Mouse (Mus musculus): ENCODE results near the gene Trim14. TPM values are rescaled to one million over a fixed set of nuclear protein-coding genes. Genes with fewer than 3 reads are reported as not detected.
"Not testable (repeated sequence)": the region's sequence is repeated elsewhere in the genome, so short reads cannot be mapped to it uniquely, and the experiment has no call there.

Gene Trim14
- polyA plus RNA-seq, 1 experiment: 0.14 TPM

DNA sequence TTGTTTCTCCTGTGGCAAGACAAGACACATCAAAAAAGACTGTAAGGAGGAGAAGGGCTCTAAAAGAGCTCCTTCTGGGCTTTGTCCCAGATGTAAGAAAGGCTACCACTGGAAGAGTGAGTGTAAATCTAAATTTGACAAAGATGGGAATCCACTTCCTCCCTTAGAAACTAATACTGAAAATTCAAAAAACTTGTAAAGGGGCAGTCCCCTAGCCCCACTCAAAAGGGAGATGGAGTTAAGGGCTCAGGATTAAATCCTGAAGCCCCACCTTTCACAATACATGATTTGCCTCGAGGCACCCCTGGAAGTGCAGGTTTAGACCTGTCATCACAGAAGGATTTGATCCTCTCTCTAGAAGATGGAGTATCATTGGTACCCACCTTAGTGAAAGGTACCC, 42.3 kb upstream of the Trim14 start:
- Histone ChIP-seq H3ac (ENCODE audit: control insufficient read depth, insufficient read length) (no peak overlapping the region), H3K4me2 (ENCODE audit: low read depth) (no peak overlapping the region), H3K36me3 (ENCODE audit: control insufficient read depth, insufficient read depth) (no peaks in the 10 kb centered on the region), H3K27me3 (ENCODE audit: control insufficient read depth, insufficient read depth, insufficient read length) (no peaks in the 10 kb centered on the region), H3K4me3 (no peak overlapping the region), H3K79me2 (ENCODE audit: control insufficient read depth, insufficient read depth) (no peaks in the 10 kb centered on the region)
- TF ChIP-seq USF1 (IDR thresholded peaks at IDR 0.05; ENCODE audit: low read depth): no peak
- TF ChIP-seq SRF (IDR thresholded peaks at IDR 0.05; ENCODE audit: control insufficient read depth, insufficient read length, low read depth): no peak
- no peak for TF ChIP-seq CEBPB (IDR thresholded peaks at IDR 0.05; ENCODE audit: insufficient read depth, poor library complexity, severe bottlenecking)
- TF ChIP-seq MYOD1 (IDR thresholded peaks at IDR 0.05; ENCODE audit: control insufficient read depth in 1 of 3, insufficient read length in 2 of 3, low read depth in 2 of 3): no peak
- TF ChIP-seq MAX (IDR thresholded peaks at IDR 0.05; ENCODE audit: low read depth): no peak
- TF ChIP-seq POLR2AphosphoS2 (IDR thresholded peaks at IDR 0.05; ENCODE audit: insufficient read length, low read depth): no peak
- no peak for TF ChIP-seq POLR2A (IDR thresholded peaks at IDR 0.05; ENCODE audit: insufficient read length, low read depth)
- no peak for TF ChIP-seq TCF3 (IDR thresholded peaks at IDR 0.05; ENCODE audit: insufficient read length, low read depth)
- no peak for TF ChIP-seq MYOG (IDR thresholded peaks at IDR 0.05; ENCODE audit: control insufficient read depth in 1 of 3, insufficient read depth in 1 of 3, insufficient read length in 2 of 3, low read depth in 2 of 3)
- no peak for TF ChIP-seq E2F4 (IDR thresholded peaks at IDR 0.05; ENCODE audit: insufficient read depth)
- TF ChIP-seq REST (IDR thresholded peaks at IDR 0.05; ENCODE audit: insufficient read depth, insufficient read length): no peak
- no peak for TF ChIP-seq TCF12 (IDR thresholded peaks at IDR 0.05; ENCODE audit: insufficient read depth, poor library complexity, severe bottlenecking)

DNA sequence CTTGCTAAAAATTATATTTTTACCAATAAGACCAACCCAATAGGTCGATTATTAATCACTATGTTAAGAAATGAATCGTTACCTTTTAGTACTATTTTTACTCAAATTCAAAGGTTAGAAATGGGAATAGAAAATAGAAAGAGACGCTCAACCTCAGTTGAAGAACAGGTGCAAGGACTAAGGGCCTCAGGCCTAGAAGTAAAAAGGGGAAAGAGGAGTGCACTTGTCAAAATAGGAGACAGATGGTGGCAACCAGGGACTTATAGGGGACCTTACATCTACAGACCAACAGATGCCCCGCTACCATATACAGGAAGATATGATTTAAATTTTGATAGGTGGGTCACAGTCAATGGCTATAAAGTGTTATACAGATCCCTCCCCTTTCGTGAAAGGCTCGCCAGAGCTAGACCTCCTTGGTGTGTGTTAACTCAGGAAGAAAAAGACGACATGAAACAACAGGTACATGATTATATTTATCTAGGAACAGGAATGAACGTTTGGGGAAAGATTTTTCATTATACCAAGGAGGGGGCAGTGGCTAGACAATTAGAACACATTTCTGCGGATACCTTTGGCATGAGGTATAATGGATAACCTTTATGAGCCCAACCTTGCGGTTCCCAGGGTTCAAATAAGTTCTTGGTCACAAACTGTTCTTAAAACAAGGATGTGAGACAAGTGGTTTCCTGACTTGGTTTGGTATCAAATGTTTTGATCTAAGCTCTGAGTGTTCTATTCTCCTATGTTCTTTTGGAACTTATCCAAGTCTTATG, 39.8 kb upstream of the Trim14 start:
- H3K36me3 ChIP-seq (ENCODE audit: control insufficient read depth, insufficient read depth); H3K4me2 ChIP-seq (ENCODE audit: low read depth); H3K79me2 ChIP-seq (ENCODE audit: control insufficient read depth, insufficient read depth); H3K4me3 ChIP-seq; H3K27me3 ChIP-seq (ENCODE audit: control insufficient read depth, insufficient read depth, insufficient read length); H3ac ChIP-seq (ENCODE audit: control insufficient read depth, insufficient read length): not testable (repeated sequence)

DNA sequence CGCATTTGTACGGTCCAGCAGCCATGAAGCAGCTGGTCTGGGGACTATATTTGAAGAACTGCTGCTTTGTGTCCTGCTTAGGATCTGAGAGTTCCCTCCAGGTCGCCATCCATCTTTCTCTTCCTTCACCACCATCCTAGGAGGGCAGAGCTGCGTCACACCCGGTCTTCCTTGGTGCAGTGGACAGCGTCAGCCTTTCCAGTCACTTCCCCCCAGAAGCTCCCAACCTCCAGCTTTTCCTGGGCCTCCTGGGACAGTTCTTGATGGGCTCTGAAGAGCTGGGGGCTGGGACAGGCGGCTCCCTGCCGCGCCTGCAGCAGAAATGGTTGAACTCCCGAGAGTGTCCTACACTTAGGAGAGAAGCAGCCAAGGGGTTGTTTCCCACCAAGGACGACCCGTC, 38.9 kb upstream of the Trim14 start:
- no peak for TF ChIP-seq POLR2AphosphoS2 (IDR thresholded peaks at IDR 0.05; ENCODE audit: insufficient read length, low read depth)
- no peak for TF ChIP-seq TCF12 (IDR thresholded peaks at IDR 0.05; ENCODE audit: insufficient read depth, poor library complexity, severe bottlenecking)
- no peak for TF ChIP-seq MYOD1 (IDR thresholded peaks at IDR 0.05; ENCODE audit: control insufficient read depth in 1 of 3, insufficient read length in 2 of 3, low read depth in 2 of 3)
- TF ChIP-seq MAX (IDR thresholded peaks at IDR 0.05; ENCODE audit: low read depth): no peak
- no peak for TF ChIP-seq USF1 (IDR thresholded peaks at IDR 0.05; ENCODE audit: low read depth)
- no peak for TF ChIP-seq E2F4 (IDR thresholded peaks at IDR 0.05; ENCODE audit: insufficient read depth)
- no peak for TF ChIP-seq REST (IDR thresholded peaks at IDR 0.05; ENCODE audit: insufficient read depth, insufficient read length)
- TF ChIP-seq MYOG (IDR thresholded peaks at IDR 0.05; ENCODE audit: control insufficient read depth in 1 of 3, insufficient read depth in 1 of 3, insufficient read length in 2 of 3, low read depth in 2 of 3): no peak
- no peak for TF ChIP-seq SRF (IDR thresholded peaks at IDR 0.05; ENCODE audit: control insufficient read depth, insufficient read length, low read depth)
- no peak for TF ChIP-seq POLR2A (IDR thresholded peaks at IDR 0.05; ENCODE audit: insufficient read length, low read depth)
- no peak for TF ChIP-seq CEBPB (IDR thresholded peaks at IDR 0.05; ENCODE audit: insufficient read depth, poor library complexity, severe bottlenecking)

DNA sequence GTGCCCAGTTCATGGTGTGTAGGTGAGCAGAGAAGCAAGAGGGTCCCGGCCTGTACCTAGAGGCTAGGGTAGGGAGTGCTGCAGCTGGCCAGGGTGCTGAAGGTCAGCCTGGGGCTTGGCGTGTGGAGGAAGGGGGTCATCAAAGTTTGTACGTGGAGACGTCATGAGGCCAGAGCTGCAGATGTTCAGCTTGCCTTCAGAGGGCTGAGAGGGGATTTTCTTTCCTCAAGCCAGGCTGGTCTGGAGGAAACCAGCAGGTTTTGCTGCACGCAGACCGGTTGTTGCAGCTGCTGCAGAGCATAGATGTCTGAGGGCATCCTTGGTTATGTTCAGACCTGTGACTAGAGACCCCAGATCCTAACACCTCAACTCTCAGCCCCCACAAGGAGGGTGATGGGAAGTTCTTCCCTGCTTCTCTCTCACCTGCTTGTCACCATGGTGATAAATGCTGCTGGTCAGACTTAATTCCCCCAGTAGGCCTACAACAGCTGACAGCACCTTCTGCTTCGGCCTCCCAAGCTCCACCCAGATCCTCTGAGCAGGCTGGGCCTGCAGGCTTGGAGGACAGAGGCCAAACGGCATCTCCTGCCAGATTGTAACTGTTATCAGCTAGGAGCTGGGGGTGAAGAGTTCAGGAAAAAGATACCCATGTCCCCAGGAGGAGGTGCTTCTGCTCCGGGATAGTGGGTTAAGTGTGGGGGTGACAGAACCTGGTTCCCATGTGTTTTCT, 38.2 kb upstream of the Trim14 start:
- Histone ChIP-seq H3K27me3 (ENCODE audit: control insufficient read depth, insufficient read depth, insufficient read length) (no peaks in the 10 kb centered on the region), H3K4me2 (ENCODE audit: low read depth) (no peak overlapping the region), H3K4me3 (no peak overlapping the region), H3ac (ENCODE audit: control insufficient read depth, insufficient read length) (no peak overlapping the region), H3K79me2 (ENCODE audit: control insufficient read depth, insufficient read depth) (no peaks in the 10 kb centered on the region), H3K36me3 (ENCODE audit: control insufficient read depth, insufficient read depth) (no peaks in the 10 kb centered on the region)
- peak; percentile 52 for TF ChIP-seq REST (IDR thresholded peaks at IDR 0.05; ENCODE audit: insufficient read depth, insufficient read length)
- TF ChIP-seq MYOD1 (IDR thresholded peaks at IDR 0.05; ENCODE audit: control insufficient read depth in 1 of 3, insufficient read length in 2 of 3, low read depth in 2 of 3): no peak

More for the DNA sequence above, 38.9 kb upstream of the Trim14 start:
- Histone ChIP-seq H3K79me2 (ENCODE audit: control insufficient read depth, insufficient read depth) (no peaks in the 10 kb centered on the region), H3K27me3 (ENCODE audit: control insufficient read depth, insufficient read depth, insufficient read length) (no peaks in the 10 kb centered on the region), H3K4me3 (no peak overlapping the region), H3K4me2 (ENCODE audit: low read depth) (no peak overlapping the region), H3ac (ENCODE audit: control insufficient read depth, insufficient read length) (no peak overlapping the region), H3K36me3 (ENCODE audit: control insufficient read depth, insufficient read depth) (no peaks in the 10 kb centered on the region)

DNA sequence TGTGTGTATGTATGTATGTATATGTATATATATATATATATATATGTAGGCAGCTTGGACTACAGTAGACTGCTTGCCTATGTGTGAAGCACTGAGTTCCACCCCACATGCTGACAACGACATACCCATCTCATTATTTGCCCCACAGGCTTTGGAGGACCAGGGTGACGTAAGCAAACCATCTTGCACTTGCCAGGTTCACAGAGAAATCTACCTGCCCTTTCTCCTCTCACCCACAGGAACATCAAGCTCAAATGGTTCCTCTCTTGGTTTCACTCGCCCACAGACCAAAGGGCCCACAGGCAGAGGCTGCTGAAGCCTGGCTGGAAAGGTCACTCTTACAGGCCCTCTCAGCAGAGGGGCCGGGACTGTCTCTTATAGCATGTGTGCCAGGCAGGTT, 36.7 kb upstream of the Trim14 start:
- H3K4me2 ChIP-seq (ENCODE audit: low read depth): no peak overlapping the region
- H3K4me3 ChIP-seq: no peak overlapping the region
- TF ChIP-seq REST (IDR thresholded peaks at IDR 0.05; ENCODE audit: insufficient read depth, insufficient read length) (no peak), MYOD1 (IDR thresholded peaks at IDR 0.05; ENCODE audit: control insufficient read depth in 1 of 3, insufficient read length in 2 of 3, low read depth in 2 of 3) (no peak), TCF12 (IDR thresholded peaks at IDR 0.05; ENCODE audit: insufficient read depth, poor library complexity, severe bottlenecking) (no peak), TCF3 (IDR thresholded peaks at IDR 0.05; ENCODE audit: insufficient read length, low read depth) (no peak), E2F4 (IDR thresholded peaks at IDR 0.05; ENCODE audit: insufficient read depth) (no peak), POLR2A (IDR thresholded peaks at IDR 0.05; ENCODE audit: insufficient read length, low read depth) (no peak), MYOG (IDR thresholded peaks at IDR 0.05; ENCODE audit: control insufficient read depth in 1 of 3, insufficient read depth in 1 of 3, insufficient read length in 2 of 3, low read depth in 2 of 3) (no peak), POLR2AphosphoS2 (IDR thresholded peaks at IDR 0.05; ENCODE audit: insufficient read length, low read depth) (no peak), CEBPB (IDR thresholded peaks at IDR 0.05; ENCODE audit: insufficient read depth, poor library complexity, severe bottlenecking) (no peak), MAX (IDR thresholded peaks at IDR 0.05; ENCODE audit: low read depth) (no peak), SRF (IDR thresholded peaks at IDR 0.05; ENCODE audit: control insufficient read depth, insufficient read length, low read depth) (no peak), USF1 (IDR thresholded peaks at IDR 0.05; ENCODE audit: low read depth) (no peak)
- no peaks in the 10 kb centered on the region for H3K36me3 ChIP-seq (ENCODE audit: control insufficient read depth, insufficient read depth)
- no peaks in the 10 kb centered on the region for H3K27me3 ChIP-seq (ENCODE audit: control insufficient read depth, insufficient read depth, insufficient read length)
- H3K79me2 ChIP-seq (ENCODE audit: control insufficient read depth, insufficient read depth): no peaks in the 10 kb centered on the region
- H3ac ChIP-seq (ENCODE audit: control insufficient read depth, insufficient read length): no peak overlapping the region
